Mouse (Mus musculus) bone marrow, adult 2 months (tissue): ENCODE data around the gene Ier2. TPM values are rescaled to one million over a fixed set of nuclear protein-coding genes. Genes with fewer than 3 reads are reported as not detected.

Source experiments
- H3K27ac ChIP-seq: fragments of 200-500 bp; 2 replicates; pipeline ENCODE4 v1.5.1; 2012; ENCODE audit warnings: low read depth, mild to moderate bottlenecking, control low read depth, inconsistent platforms, low read length; ENCODE audit not compliant: control insufficient read depth, poor library complexity, insufficient read depth
- H3K4me1 ChIP-seq: fragments of 200-500 bp; 2 replicates; pipeline ENCODE4 v1.6.1; 2011; ENCODE audit warnings: low read length; ENCODE audit not compliant: control insufficient read depth, insufficient read depth
- H3K4me3 ChIP-seq: fragments of 200-500 bp; replicated peaks from 2 replicates; pipeline ENCODE3; 2011; ENCODE audit warnings: mild to moderate bottlenecking, low read depth, low read length, control low read depth; ENCODE audit not compliant: control insufficient read depth
- CTCF ChIP-seq: fragments of 200-500 bp; IDR thresholded peaks from 2 replicates; pipeline ENCODE4 v1.5.1; 2011; ENCODE audit warnings: low read length, control low read depth; ENCODE audit not compliant: control insufficient read depth, insufficient read depth
- POLR2A ChIP-seq: fragments of 200-500 bp; IDR thresholded peaks from 2 replicates; pipeline ENCODE4 v1.6.1; 2011; ENCODE audit warnings: low read depth, mild to moderate bottlenecking, control low read depth, low read length, borderline replicate concordance; ENCODE audit not compliant: control insufficient read depth
- WGBS: fragments of 180-500 bp; shearing (Covaris S2); methylation state at CpG from one replicate; pipeline ENCODE4 v1.1.7; 2018; 5-methylcytosine and 5-hydroxymethylcytosine counted together
- polyA plus RNA-seq: library from polyadenylated mRNA; stranded (reverse); fragments of >200 nt; gene quantifications from 2 replicates; pipeline ENCODE4 v1.2.4, GENCODE M21; 2011; ENCODE audit warnings: low replicate concordance; ENCODE audit not compliant: missing spikeins, insufficient read depth, insufficient read length

Ier2 gene
- polyA plus RNA-seq, 1 experiment, result 49.9 TPM

DNA sequence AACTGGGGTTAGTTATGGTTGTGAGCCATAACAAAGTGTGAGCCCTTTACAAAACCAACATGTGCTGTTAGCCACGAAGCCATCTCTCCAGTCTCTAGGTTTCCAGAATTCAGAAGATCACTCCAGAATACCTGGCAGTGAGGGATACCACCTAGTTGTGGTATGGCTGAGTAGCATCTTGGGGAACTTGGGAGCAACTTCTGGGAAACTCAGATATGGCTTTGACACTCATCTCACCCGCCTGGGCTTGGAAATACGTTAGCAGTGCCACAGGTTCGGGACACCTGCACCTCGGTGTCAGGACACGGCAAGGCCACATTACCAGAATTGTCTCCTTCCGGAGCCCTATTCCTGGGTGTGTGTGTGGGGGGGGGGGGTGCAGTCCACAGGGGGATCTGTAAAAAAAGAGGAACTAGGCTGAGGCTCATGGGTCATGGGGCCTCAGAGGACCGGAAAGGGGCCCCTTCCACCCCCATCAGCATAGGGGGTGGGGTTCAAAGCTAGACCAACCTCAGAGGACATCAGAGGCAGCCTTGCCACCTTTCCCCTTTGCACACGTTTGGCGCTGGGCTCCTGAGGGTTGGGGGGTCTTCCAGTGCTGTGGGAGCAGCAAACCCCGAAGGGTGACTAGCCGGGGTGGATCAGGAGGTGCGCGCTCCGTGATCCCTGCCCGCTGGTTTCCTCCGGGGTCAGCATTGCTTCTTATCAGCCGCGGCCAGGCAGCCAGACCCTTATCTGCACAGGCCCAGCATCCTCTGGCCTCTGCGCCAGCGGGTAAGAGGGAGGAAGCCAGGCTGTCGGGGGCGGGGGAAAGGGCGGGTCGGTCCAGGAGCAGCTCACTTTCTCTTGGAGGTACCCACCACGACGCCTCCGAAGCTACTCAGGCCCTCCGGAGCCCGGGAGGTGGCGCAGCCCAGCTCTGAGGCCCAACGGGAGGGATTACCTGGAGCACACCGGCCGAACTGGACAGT, 38.6 kb upstream of the Ier2 start, which contains the start of gene Lyl1:
Lyl1 (plus strand) TSS at position 517 of the 971 bp plus-strand sequence.
- no peak for TF ChIP-seq CTCF
- TF ChIP-seq POLR2A, result no peak; the same call in none of the 2 replicates
- Histone ChIP-seq H3K4me1 (peaks cover 27% of the 10 kb centered on the region), H3K27ac (peak within 1 kb of the TSS; percentile 97), H3K4me3 (peak within 1 kb of the TSS; percentile 97)
- WGBS, result 1% methylated on average over 34 of the region's 34 CpGs

DNA sequence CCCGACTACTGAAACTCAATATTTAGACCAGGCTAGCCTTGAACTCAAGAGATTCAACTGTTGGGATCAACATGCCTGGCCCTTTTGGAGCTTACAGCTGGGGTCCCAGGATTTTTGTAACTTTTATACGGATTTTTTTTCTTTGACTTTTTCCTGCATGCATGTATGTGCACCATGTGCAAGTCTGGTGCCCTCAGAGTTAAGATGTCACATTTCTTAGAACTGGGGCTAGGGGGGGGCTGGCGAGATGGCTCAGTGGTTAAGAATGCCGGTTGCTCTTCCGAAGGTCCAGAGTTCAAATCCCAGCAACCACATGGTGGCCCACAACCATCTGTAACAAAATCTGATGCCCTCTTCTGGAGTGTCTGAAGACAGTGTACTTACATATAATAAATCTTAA, 37.9 kb upstream of the Ier2 start:
- Histone ChIP-seq H3K4me3 (no peak overlapping the region), H3K4me1 (peaks cover 27% of the 10 kb centered on the region), H3K27ac (peak overlapping the region; percentile 73)
- 10% methylated on average over 5 of the region's 5 CpGs for WGBS
- TF ChIP-seq CTCF (no peak), POLR2A (no peak)

DNA sequence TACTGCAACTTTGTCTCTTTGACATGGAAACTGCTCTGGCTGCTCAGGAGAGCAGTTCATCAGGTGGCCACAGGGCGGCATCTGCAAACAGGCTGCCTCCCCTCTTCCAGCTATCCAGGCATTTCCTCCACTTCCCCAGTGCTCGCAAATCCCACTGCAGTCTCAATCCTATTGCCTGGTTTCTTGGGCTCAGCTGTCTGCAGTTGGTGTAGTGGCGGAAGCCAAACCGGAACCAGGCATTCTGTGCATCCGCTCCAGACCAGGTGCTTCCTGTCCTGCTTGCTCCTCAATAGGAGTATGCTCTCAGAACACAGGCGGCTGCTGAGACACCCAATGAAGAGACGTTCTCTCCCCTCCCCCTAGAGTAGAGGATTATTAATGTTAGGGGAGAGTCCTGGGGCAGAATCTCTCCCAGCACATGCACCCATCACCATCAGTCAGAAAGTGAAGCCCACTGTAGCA, 37.2 kb upstream of the Ier2 start:
- 6% methylated on average over 7 of the region's 7 CpGs for WGBS
- Histone ChIP-seq H3K4me1 (peaks cover 27% of the 10 kb centered on the region), H3K27ac (peak overlapping the region; percentile 73), H3K4me3 (peak overlapping the region; percentile 1)
- TF ChIP-seq POLR2A, result no peak
- TF ChIP-seq CTCF, result peak; percentile 67

DNA sequence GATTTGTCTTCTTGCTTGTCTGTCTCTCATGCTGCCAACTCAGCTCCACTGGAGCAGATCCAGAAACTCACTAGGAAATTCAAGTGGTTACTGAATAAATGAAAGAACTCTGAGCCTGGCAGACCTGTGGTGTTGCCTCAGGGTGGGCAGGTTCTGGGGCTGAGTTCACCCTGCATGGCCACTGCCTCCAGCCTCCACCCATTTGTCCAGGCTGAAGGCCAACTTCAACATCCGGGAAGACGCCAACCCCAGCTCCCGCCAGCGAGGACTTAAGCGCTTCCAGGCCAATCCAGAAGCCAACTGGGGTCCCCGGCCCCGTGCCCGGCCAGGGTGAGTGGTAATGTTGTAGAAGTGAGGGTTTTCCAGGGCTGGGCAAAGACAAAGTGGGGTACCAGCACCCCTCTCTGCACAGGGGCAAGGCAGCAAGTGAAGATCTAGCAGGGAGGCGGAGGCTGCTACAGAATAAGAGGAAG, 36.3 kb upstream of the Ier2 start:
- H3K4me3 ChIP-seq, result no peak overlapping the region

DNA sequence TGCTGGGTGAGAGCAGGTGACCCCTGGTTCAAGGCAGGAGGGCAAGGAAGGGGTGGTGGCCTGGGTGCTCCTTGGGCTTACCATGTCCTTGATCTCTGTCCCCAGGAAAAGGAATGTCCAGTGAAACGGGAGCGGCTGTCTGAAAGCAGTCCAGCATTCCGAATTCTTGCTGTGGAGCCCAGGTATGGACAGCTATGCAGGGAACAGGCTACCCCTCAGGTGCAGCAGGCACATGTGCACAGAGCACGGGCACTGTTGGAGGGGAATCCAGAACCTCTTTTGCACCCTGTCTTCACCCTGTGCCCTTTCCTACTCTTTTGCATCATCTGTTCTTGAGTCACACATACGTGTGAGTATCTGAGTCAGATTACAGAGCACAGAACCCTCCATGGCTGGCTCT, 35.6 kb upstream of the Ier2 start:
- Histone ChIP-seq H3K4me1 (peaks cover 23% of the 10 kb centered on the region), H3K27ac (peak overlapping the region; percentile 73)
- WGBS, result 70% methylated on average over 5 of the region's 5 CpGs

More for the DNA sequence above, 36.3 kb upstream of the Ier2 start:
- Histone ChIP-seq H3K27ac (peak overlapping the region; percentile 73), H3K4me1 (peaks cover 27% of the 10 kb centered on the region)
- 49% methylated on average over 9 of the region's 9 CpGs for WGBS
- TF ChIP-seq POLR2A, result no peak

DNA sequence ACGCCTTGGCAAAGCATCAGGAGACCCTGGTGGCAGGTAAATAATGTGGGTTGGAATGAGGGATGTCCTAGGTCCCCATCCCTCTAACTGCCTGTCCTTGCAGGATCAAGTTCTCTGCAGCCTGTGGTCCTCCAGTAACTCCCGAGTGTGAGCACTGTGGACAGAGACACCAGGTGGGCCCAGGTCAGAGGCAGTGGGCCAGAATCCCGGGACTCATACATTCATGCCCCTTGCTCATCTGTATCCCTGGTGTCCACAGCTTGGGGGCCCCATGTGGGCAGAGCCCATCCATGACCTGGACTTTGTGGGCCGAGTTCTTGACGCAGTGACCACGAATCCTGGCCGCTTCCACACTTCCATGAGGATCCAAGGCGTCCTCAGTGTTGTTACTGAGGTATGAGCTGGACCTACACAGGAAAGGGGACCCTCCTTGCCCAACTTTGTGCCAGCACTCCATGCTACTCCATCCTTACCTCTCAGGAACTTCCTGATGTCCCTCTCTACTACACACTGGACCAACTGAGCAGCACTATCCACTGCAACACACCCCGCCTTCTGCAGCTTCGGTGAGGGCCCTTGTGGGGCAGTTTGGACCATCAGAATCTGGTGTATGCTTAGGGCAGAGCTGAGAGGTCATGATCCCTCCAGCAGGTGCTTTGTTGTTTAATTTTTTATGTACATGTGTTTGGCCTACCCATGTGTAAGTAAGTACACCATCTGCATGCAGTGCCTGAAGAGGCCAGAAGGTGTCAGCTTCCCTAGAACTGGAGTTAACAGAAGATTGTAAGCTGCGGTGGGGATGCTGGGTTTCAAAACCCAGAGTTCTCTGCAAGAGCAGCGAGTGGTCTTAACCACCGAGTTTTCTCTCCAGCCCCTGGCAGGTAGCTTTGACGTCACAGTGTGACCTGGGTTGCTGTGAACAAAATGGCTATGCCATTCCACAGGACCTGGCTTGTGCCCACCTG, 34.8 kb upstream of the Ier2 start:
- TF ChIP-seq CTCF, result 0 out of 2 replicates have a peak, but pooled peaks have one; percentile 11
- TF ChIP-seq POLR2A, result no peak
- Histone ChIP-seq H3K27ac (peak overlapping the region; percentile 73; the same call in 1 of the 2 replicates), H3K4me3 (no peak overlapping the region), H3K4me1 (peaks cover 19% of the 10 kb centered on the region)
- WGBS, result 71% methylated on average over 14 of the region's 14 CpGs

More for the DNA sequence above, 35.6 kb upstream of the Ier2 start:
- no peak for TF ChIP-seq CTCF
- TF ChIP-seq POLR2A, result no peak
- H3K4me3 ChIP-seq, result no peak overlapping the region

DNA sequence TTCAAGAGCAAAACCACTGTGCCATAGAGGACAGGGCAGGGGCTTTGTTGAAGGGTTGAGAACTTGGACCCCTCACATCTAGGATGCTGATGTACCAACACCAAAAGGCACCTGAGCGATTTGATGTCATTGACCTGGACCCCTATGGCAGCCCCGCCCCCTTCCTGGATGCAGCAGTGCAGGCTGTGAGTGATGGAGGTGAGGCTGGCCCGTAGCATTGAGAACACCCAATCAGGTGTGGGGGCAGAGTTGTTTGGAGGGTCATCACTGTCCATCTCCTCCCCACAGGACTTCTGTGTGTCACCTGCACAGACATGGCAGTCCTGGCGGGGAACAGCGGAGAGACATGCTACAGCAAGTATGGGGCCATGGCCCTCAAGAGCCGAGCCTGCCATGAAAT, 32.5 kb upstream of the Ier2 start:
- H3K4me3 ChIP-seq, result no peak overlapping the region
- 87% methylated on average over 6 of the region's 6 CpGs for WGBS
- no peak overlapping the region for H3K27ac ChIP-seq
- peaks cover 16% of the 10 kb centered on the region for H3K4me1 ChIP-seq
- no peak for TF ChIP-seq CTCF

DNA sequence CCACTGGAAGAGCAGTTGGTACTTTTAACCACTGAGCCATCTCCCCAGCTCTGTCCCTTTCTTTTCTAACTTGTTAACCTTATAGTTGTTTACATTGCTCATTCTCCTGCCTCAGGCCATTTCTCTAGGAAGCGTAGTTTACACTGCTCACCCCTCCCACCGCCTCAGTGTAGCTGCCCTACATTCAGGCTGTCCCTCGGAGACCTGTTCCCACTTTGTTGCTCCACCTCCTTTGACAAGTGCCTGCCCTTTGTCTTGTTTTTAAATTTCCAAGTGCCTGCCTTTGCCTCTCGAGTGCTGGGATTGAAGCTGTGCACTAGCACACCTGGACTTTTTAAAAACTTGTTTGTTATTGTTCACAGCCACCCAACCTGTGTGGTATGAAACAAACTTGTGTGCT, 30.7 kb upstream of the Ier2 start:
- WGBS, result 87% methylated on average over 4 of the region's 4 CpGs
- H3K4me1 ChIP-seq, result peaks cover 5% of the 10 kb centered on the region
- H3K4me3 ChIP-seq, result no peak overlapping the region
- TF ChIP-seq POLR2A, result no peak
- no peak for TF ChIP-seq CTCF
- H3K27ac ChIP-seq, result no peak overlapping the region
